Mouse (Mus musculus): Measurements from ENCODE around the gene Fuca1.
A peak's percentile ranks its signal among the peaks of the same experiment; 100 is the strongest.
"Not testable (repeated sequence)": the region's sequence is repeated elsewhere in the genome, so short reads cannot be mapped to it uniquely, and the experiment has no call there.

The Fuca1 gene

GRCm38 (mm10) chr4:135924418-135924817, 3.9 kb downstream of the Fuca1 start:
- no peak for DNase-seq (ENCODE audit: low read depth, low spot score)

- DNase-seq (ENCODE audit: low read depth, low spot score) = no peak
Observed at GRCm38 (mm10) chr4:135925341-135925740, 4.8 kb downstream of the Fuca1 start.

GRCm38 (mm10) chr4:135926195-135926808, 5.8 kb downstream of the Fuca1 start:
- no peak for DNase-seq (ENCODE audit: low read depth, low spot score)

GRCm38 (mm10) chr4:135926861-135927260, 6.3 kb downstream of the Fuca1 start:
- DNase-seq (ENCODE audit: low read depth, low spot score) = no peak

- no peak for DNase-seq (ENCODE audit: low read depth, low spot score)
Observed at GRCm38 (mm10) chr4:135928376-135928775, 7.8 kb downstream of the Fuca1 start.

GRCm38 (mm10) chr4:135929405-135929804, 8.9 kb downstream of the Fuca1 start:
- DNase-seq (ENCODE audit: low read depth, low spot score) = no peak

GRCm38 (mm10) chr4:135929828-135930227, 9.3 kb downstream of the Fuca1 start:
- DNase-seq (ENCODE audit: low read depth, low spot score) = no peak

GRCm38 (mm10) chr4:135930239-135930638, 9.7 kb downstream of the Fuca1 start:
- no peak for DNase-seq (ENCODE audit: low read depth, low spot score)

- no peak for DNase-seq (ENCODE audit: low read depth, low spot score)
Observed at GRCm38 (mm10) chr4:135931832-135932231, 11.3 kb downstream of the Fuca1 start.

- DNase-seq (ENCODE audit: low read depth, low spot score) = no peak
Observed at GRCm38 (mm10) chr4:135934708-135935500, 14.4 kb downstream of the Fuca1 start.

- peak; percentile 53 for DNase-seq (ENCODE audit: low read depth, low spot score)
Observed at GRCm38 (mm10) chr4:135935502-135935901, 15.0 kb downstream of the Fuca1 start.

- no peak for DNase-seq (ENCODE audit: low read depth, low spot score)
Observed at GRCm38 (mm10) chr4:135938858-135939257, 18.3 kb downstream of the Fuca1 start.

- not testable (repeated sequence) for DNase-seq (ENCODE audit: low read depth, low spot score)
Observed at GRCm38 (mm10) chr4:135941026-135941425, 20.5 kb downstream of the Fuca1 start.

- DNase-seq (ENCODE audit: low read depth, low spot score) = no peak
Observed at GRCm38 (mm10) chr4:135942193-135942592, 21.7 kb downstream of the Fuca1 start.

- peak; percentile 58 for DNase-seq (ENCODE audit: low read depth, low spot score)
Observed at GRCm38 (mm10) chr4:135943389-135943788, 22.9 kb downstream of the Fuca1 start.

GRCm38 (mm10) chr4:135945706-135946105, 25.2 kb downstream of the Fuca1 start:
- no peak for DNase-seq (ENCODE audit: low read depth, low spot score)

- peak; percentile 87 for DNase-seq (ENCODE audit: low read depth, low spot score)
Observed at GRCm38 (mm10) chr4:135946278-135946658, 25.7 kb downstream of the Fuca1 start, which contains the start of gene Hmgcl. TSS of gene Hmgcl (plus strand) at chr4:135946448.

- no peak for DNase-seq (ENCODE audit: low read depth, low spot score)
Observed at GRCm38 (mm10) chr4:135946659-135947301, 26.2 kb downstream of the Fuca1 start.

GRCm38 (mm10) chr4:135948142-135948541, 27.6 kb downstream of the Fuca1 start:
- DNase-seq (ENCODE audit: low read depth, low spot score) = no peak

GRCm38 (mm10) chr4:135949475-135949874, 28.9 kb downstream of the Fuca1 start:
- DNase-seq (ENCODE audit: low read depth, low spot score) = no peak

GRCm38 (mm10) chr4:135949911-135950310, 29.4 kb downstream of the Fuca1 start:
- DNase-seq (ENCODE audit: low read depth, low spot score) = no peak

GRCm38 (mm10) chr4:135950365-135950764, 29.8 kb downstream of the Fuca1 start:
- DNase-seq (ENCODE audit: low read depth, low spot score) = no peak

GRCm38 (mm10) chr4:135951505-135951904, 31.0 kb downstream of the Fuca1 start:
- DNase-seq (ENCODE audit: low read depth, low spot score) = no peak

Measured in skeletal muscle tissue, adult 2 months (tissue).